Mouse (Mus musculus): ENCODE results near the gene Angptl2. TPM values are rescaled to one million over a fixed set of nuclear protein-coding genes. Genes with fewer than 3 reads are reported as not detected.

Gene Angptl2
- polyA plus RNA-seq, 1 experiment from 2014 or later, result 33.8 TPM

- H3K27me3 ChIP-seq (replicated peaks; ENCODE audit: insufficient read depth, low read length), result no peaks in the 10 kb centered on the region
- no peak overlapping the region for H3K27ac ChIP-seq (ENCODE audit: low read length)
- WGBS, result 55% methylated on average over 16 of the region's 16 CpGs
- ATAC-seq, result peak; percentile 53
- TF ChIP-seq CTCF (IDR thresholded peaks at IDR 0.05), result no peak
- TF ChIP-seq EP300 (IDR thresholded peaks at IDR 0.05), result no peak
- H3K4me3 ChIP-seq (ENCODE audit: low read depth, low read length), result no peak overlapping the region
- H3K9ac ChIP-seq (replicated peaks; ENCODE audit: low read depth), result no peak overlapping the region
- no peaks in the 10 kb centered on the region for H3K36me3 ChIP-seq (ENCODE audit: insufficient read depth, low read length)
- no peaks in the 10 kb centered on the region for H3K4me1 ChIP-seq (ENCODE audit: insufficient read depth, low read depth, low read length)
- peak; percentile 49 for DNase-seq (ENCODE audit: low spot score)
- H3K4me2 ChIP-seq (replicated peaks; ENCODE audit: low read depth, low read length), result no peak overlapping the region
- no peaks in the 10 kb centered on the region for H3K9me3 ChIP-seq (ENCODE audit: low read length)
These were observed 35.8 kb upstream of the Angptl2 start for GRCm38 (mm10) chr2:33179930-33180630.

DNA sequence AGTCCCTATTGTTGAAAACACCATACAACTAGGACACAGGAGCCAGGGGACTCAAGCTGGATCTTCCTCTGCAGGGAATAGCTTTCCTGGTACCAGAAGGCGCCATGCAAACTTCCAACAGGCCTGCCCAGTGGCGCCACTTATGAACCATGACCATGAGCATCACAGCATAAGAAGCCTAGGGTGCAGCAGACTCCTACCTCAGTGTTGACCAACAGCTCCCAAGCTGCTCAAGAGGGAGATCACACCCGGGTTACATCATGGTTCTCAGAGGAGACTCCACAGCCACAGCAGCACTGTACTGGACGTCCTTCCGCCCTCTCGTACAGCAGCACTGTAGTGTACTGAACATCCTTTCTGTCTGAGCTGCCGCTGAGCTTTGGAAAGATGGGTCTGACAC, 32.5 kb upstream of the Angptl2 start:
- no peak for ATAC-seq
- Histone ChIP-seq H3K4me2 (replicated peaks; ENCODE audit: low read depth, low read length) (no peak overlapping the region), H3K27ac (ENCODE audit: low read length) (no peak overlapping the region), H3K9me3 (ENCODE audit: low read length) (no peaks in the 10 kb centered on the region), H3K36me3 (ENCODE audit: insufficient read depth, low read length) (no peaks in the 10 kb centered on the region), H3K4me1 (ENCODE audit: insufficient read depth, low read depth, low read length) (no peaks in the 10 kb centered on the region), H3K9ac (replicated peaks; ENCODE audit: low read depth) (no peak overlapping the region), H3K27me3 (replicated peaks; ENCODE audit: insufficient read depth, low read length) (no peaks in the 10 kb centered on the region), H3K4me3 (ENCODE audit: low read depth, low read length) (no peak overlapping the region)
- DNase-seq (ENCODE audit: low spot score), result no peak
- TF ChIP-seq CTCF (IDR thresholded peaks at IDR 0.05) (no peak), EP300 (IDR thresholded peaks at IDR 0.05) (no peak)
- WGBS, result 90% methylated on average over 7 of the region's 7 CpGs

GRCm38 (mm10) chr2:33184641-33185040, 31.2 kb upstream of the Angptl2 start:
- Histone ChIP-seq H3K36me3 (ENCODE audit: insufficient read depth, low read length) (no peaks in the 10 kb centered on the region), H3K9me3 (ENCODE audit: low read length) (no peaks in the 10 kb centered on the region), H3K4me1 (ENCODE audit: insufficient read depth, low read depth, low read length) (no peaks in the 10 kb centered on the region), H3K27me3 (replicated peaks; ENCODE audit: insufficient read depth, low read length) (no peaks in the 10 kb centered on the region), H3K9ac (replicated peaks; ENCODE audit: low read depth) (no peak overlapping the region), H3K27ac (ENCODE audit: low read length) (no peak overlapping the region), H3K4me2 (replicated peaks; ENCODE audit: low read depth, low read length) (no peak overlapping the region), H3K4me3 (ENCODE audit: low read depth, low read length) (no peak overlapping the region)
- TF ChIP-seq EP300 (IDR thresholded peaks at IDR 0.05), result no peak
- TF ChIP-seq CTCF (IDR thresholded peaks at IDR 0.05), result 0 out of 2 replicates have a peak, but pooled peaks have one; percentile 1
- ATAC-seq, result 0 out of 2 replicates have a peak, but pooled peaks have one; percentile 35
- peak; percentile 43 for DNase-seq (ENCODE audit: low spot score)
- WGBS, result 73% methylated on average over 10 of the region's 10 CpGs

- Histone ChIP-seq H3K4me3 (ENCODE audit: low read depth, low read length) (no peak overlapping the region), H3K27me3 (replicated peaks; ENCODE audit: insufficient read depth, low read length) (no peaks in the 10 kb centered on the region)
These were observed 30.6 kb upstream of the Angptl2 start for GRCm38 (mm10) chr2:33185258-33185657.

DNA sequence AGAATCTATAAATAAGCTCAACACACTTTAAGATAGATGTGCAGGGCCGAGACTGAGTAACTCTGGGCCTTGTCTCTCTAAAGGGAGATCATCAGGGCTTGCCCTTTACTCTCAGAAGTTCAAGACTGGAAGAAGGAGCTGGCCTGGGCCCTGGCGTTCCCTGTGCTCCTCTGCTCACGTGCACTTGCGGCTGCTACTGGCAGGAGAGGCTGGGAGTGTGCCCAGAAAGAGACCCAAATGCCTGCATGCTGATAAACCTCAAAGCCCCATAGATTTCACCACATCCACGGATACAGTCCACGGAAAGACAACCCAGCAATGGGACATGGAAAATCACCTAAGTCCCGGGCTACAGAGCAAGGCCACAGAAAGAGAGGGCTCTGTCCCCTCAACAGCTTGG, 29.4 kb upstream of the Angptl2 start:
- no peaks in the 10 kb centered on the region for H3K36me3 ChIP-seq (ENCODE audit: insufficient read depth, low read length)
- ATAC-seq, result no peak
- DNase-seq (ENCODE audit: low spot score), result no peak
- H3K4me3 ChIP-seq (ENCODE audit: low read depth, low read length), result no peak overlapping the region
- TF ChIP-seq CTCF (IDR thresholded peaks at IDR 0.05), result no peak
- TF ChIP-seq EP300 (IDR thresholded peaks at IDR 0.05), result no peak
- 70% methylated on average over 7 of the region's 7 CpGs for WGBS
- no peak overlapping the region for H3K27ac ChIP-seq (ENCODE audit: low read length)
- H3K9ac ChIP-seq (replicated peaks; ENCODE audit: low read depth), result no peak overlapping the region
- H3K4me2 ChIP-seq (replicated peaks; ENCODE audit: low read depth, low read length), result no peak overlapping the region
- H3K9me3 ChIP-seq (ENCODE audit: low read length), result no peaks in the 10 kb centered on the region
- H3K27me3 ChIP-seq (replicated peaks; ENCODE audit: insufficient read depth, low read length), result no peaks in the 10 kb centered on the region
- no peaks in the 10 kb centered on the region for H3K4me1 ChIP-seq (ENCODE audit: insufficient read depth, low read depth, low read length)

More at GRCm38 (mm10) chr2:33185258-33185657, 30.6 kb upstream of the Angptl2 start:
- no peak overlapping the region for H3K4me2 ChIP-seq (replicated peaks; ENCODE audit: low read depth, low read length)
- no peaks in the 10 kb centered on the region for H3K9me3 ChIP-seq (ENCODE audit: low read length)
- peak; percentile 75 for TF ChIP-seq CTCF (IDR thresholded peaks at IDR 0.05)
- TF ChIP-seq EP300 (IDR thresholded peaks at IDR 0.05), result no peak
- ATAC-seq (0 out of 2 replicates have a peak, but pooled peaks have one; percentile 35), DNase-seq (ENCODE audit: low spot score) (peak; percentile 46)
- H3K9ac ChIP-seq (replicated peaks; ENCODE audit: low read depth), result no peak overlapping the region
- H3K4me1 ChIP-seq (ENCODE audit: insufficient read depth, low read depth, low read length), result no peaks in the 10 kb centered on the region
- 66% methylated on average over 7 of the region's 7 CpGs for WGBS
- H3K27ac ChIP-seq (ENCODE audit: low read length), result no peak overlapping the region
- H3K36me3 ChIP-seq (ENCODE audit: insufficient read depth, low read length), result no peaks in the 10 kb centered on the region

- DNase-seq (ENCODE audit: low spot score), result peak; percentile 40
- no peak for ATAC-seq
- Histone ChIP-seq H3K4me3 (ENCODE audit: low read depth, low read length) (no peak overlapping the region), H3K27ac (ENCODE audit: low read length) (no peak overlapping the region), H3K36me3 (ENCODE audit: insufficient read depth, low read length) (no peaks in the 10 kb centered on the region), H3K9me3 (ENCODE audit: low read length) (no peaks in the 10 kb centered on the region), H3K9ac (replicated peaks; ENCODE audit: low read depth) (no peak overlapping the region), H3K4me1 (ENCODE audit: insufficient read depth, low read depth, low read length) (no peaks in the 10 kb centered on the region), H3K27me3 (replicated peaks; ENCODE audit: insufficient read depth, low read length) (no peaks in the 10 kb centered on the region), H3K4me2 (replicated peaks; ENCODE audit: low read depth, low read length) (no peak overlapping the region)
- TF ChIP-seq CTCF (IDR thresholded peaks at IDR 0.05), result no peak
- TF ChIP-seq EP300 (IDR thresholded peaks at IDR 0.05), result no peak
- WGBS, result 68% methylated on average over 2 of the region's 2 CpGs
These were observed 28.0 kb upstream of the Angptl2 start for GRCm38 (mm10) chr2:33187874-33188273.

Measured in lung, postnatal 0 days (tissue).